Mouse (Mus musculus): ENCODE measurements around the gene Gm21915. TPM values are rescaled to one million over a fixed set of nuclear protein-coding genes. Genes with fewer than 3 reads are reported as not detected.

Gm21915 gene
- polyA plus RNA-seq, 1 experiment from 2014 or later, result not detected

DNA sequence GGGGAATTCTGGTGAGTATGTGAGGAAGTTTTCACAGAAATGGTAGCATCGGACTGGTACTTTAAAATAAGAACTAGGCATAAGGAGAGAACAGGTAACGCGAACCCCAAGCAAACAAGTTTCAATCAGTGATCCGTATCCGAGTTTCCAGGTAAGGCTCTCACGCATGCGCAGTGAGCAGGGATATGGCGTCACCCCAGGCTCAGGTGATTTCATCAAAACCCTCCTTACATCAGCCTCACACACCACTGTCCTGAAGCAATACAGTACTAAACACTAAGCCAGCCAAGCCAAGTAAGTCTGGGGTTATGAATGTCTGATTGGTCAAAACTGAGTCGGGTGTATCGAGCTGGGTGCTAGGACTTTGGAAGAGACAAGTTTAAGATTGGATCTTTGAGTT lies 38.9 kb upstream of the Gm21915 start:
- ATAC-seq, result no peak
- WGBS, result 97% methylated on average over 10 of the region's 10 CpGs
- H3K4me3 ChIP-seq (ENCODE audit: low read depth, low read length), result no peak overlapping the region

DNA sequence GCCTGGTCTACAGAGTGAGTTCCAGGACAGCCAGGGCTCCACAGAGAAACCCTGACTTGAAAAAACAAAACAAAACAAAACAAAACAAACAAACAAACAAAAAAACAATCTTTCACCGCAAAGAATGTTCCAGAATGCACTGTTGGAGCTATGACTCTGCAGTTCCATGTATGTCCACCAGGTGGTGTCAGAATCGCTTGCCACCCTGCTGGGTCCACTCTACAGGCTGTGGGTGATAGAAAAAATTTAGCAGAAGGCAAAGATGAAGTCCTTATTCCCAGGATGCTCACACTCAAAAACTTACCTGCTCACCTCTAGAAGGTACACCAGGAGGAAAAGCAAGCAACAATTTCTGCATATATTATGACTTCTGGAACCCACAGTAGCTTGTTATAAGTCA lies 34.4 kb upstream of the Gm21915 start:
- no peak overlapping the region for H3K4me2 ChIP-seq (ENCODE audit: low read length)
- H3K9ac ChIP-seq (ENCODE audit: low read depth, low read length), result no peak overlapping the region
- H3K36me3 ChIP-seq (ENCODE audit: control insufficient read depth, insufficient read depth, low read length), result no peaks in the 10 kb centered on the region
- ATAC-seq, result no peak
- no peak overlapping the region for H3K4me3 ChIP-seq (ENCODE audit: low read depth, low read length)
- no peaks in the 10 kb centered on the region for H3K27me3 ChIP-seq (ENCODE audit: control insufficient read depth, insufficient read depth, low read depth, low read length)
- WGBS, result 14% methylated on average over 2 of the region's 2 CpGs
- H3K9me3 ChIP-seq (replicated peaks; ENCODE audit: control insufficient read depth, low read length, poor library complexity, severe bottlenecking), result no peaks in the 10 kb centered on the region
- H3K4me1 ChIP-seq (ENCODE audit: control insufficient read depth, insufficient read depth, low read length), result peaks cover 17% of the 10 kb centered on the region
- H3K27ac ChIP-seq (ENCODE audit: low read length), result no peak overlapping the region

More for the DNA sequence above, 38.9 kb upstream of the Gm21915 start:
- H3K4me2 ChIP-seq (ENCODE audit: low read length), result no peak overlapping the region
- no peak overlapping the region for H3K9ac ChIP-seq (ENCODE audit: low read depth, low read length)
- H3K4me1 ChIP-seq (ENCODE audit: control insufficient read depth, insufficient read depth, low read length), result peaks cover 8% of the 10 kb centered on the region
- H3K36me3 ChIP-seq (ENCODE audit: control insufficient read depth, insufficient read depth, low read length), result no peaks in the 10 kb centered on the region
- H3K9me3 ChIP-seq (replicated peaks; ENCODE audit: control insufficient read depth, low read length, poor library complexity, severe bottlenecking), result no peaks in the 10 kb centered on the region
- H3K27me3 ChIP-seq (ENCODE audit: control insufficient read depth, insufficient read depth, low read depth, low read length), result no peaks in the 10 kb centered on the region
- no peak overlapping the region for H3K27ac ChIP-seq (ENCODE audit: low read length)

DNA sequence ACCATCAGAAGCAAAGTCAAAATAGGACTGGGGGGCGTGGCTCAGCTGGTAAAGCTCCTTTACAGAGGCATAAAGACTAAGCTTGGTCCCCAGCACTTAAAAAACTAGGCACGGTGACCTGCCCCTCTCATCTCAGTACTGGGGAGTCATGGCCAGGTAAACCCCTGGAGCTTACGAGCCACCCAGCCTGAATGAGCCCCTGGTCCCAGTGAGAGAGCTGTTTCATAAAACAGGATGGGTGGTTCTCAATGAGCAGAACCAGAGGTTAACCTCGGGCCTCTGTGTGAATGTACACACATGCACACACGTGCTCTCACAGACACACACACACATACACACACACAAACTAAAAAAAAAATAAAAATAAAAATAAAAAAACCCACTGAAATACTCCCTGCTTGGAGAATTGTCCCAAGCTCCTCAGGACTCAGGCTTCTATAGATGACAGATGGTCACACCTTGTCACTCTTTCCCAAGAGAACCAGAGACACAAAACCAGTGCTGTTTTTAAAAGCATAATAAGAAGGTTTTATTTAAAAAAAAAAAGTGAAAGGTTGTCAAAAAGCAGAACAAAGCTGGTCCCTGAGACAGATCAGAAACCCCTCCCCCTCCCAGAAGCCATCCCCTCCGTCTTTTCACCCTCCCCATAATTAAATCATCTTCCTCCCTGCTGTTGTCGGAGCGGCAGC lies 32.6 kb upstream of the Gm21915 start:
- Histone ChIP-seq H3K4me3 (ENCODE audit: low read depth, low read length) (peak overlapping the region; percentile 38), H3K36me3 (ENCODE audit: control insufficient read depth, insufficient read depth, low read length) (no peaks in the 10 kb centered on the region), H3K27ac (ENCODE audit: low read length) (peak overlapping the region; percentile 85), H3K27me3 (ENCODE audit: control insufficient read depth, insufficient read depth, low read depth, low read length) (no peaks in the 10 kb centered on the region), H3K9me3 (replicated peaks; ENCODE audit: control insufficient read depth, low read length, poor library complexity, severe bottlenecking) (no peaks in the 10 kb centered on the region), H3K4me2 (ENCODE audit: low read length) (peak overlapping the region; percentile 71), H3K4me1 (ENCODE audit: control insufficient read depth, insufficient read depth, low read length) (peaks cover 26% of the 10 kb centered on the region), H3K9ac (ENCODE audit: low read depth, low read length) (peak overlapping the region; percentile 66)
- WGBS, result 23% methylated on average over 8 of the region's 8 CpGs
- peak; percentile 36 for ATAC-seq

DNA sequence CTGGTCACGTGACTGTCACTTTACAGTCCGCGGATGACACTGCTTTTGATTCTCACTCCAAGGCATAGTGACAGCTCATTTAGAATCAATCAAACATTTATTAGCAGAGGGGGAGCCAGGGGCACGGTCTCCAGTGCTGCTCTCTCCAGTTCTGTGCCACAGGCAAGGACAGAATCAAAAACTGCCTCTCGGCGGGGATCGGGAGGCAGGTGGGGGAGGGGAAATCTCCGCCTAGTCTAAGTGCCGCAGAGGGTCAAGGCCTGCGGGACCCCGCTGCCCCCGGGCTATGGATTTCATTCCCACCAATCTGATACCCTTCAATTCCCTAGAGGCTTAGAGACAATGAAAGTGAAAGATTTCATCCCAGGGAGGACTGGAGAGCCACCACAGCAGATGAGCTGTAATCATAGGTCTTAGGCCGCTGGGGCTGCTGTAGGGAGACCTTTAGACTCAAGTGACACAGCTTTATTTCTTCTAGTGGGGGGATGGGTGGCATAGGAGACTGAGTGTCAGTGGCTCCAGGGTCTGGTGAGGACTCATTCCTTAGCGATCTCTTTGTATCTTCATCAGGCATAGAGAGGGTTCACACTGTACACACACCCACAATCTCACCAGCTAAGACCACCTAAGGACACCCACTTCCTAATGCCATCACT lies 31.9 kb upstream of the Gm21915 start:
- Histone ChIP-seq H3K4me2 (ENCODE audit: low read length) (peak overlapping the region; percentile 71), H3K27me3 (ENCODE audit: control insufficient read depth, insufficient read depth, low read depth, low read length) (no peaks in the 10 kb centered on the region), H3K27ac (ENCODE audit: low read length) (peak overlapping the region; percentile 85), H3K4me3 (ENCODE audit: low read depth, low read length) (peak overlapping the region; percentile 38), H3K4me1 (ENCODE audit: control insufficient read depth, insufficient read depth, low read length) (peaks cover 28% of the 10 kb centered on the region), H3K36me3 (ENCODE audit: control insufficient read depth, insufficient read depth, low read length) (no peaks in the 10 kb centered on the region), H3K9ac (ENCODE audit: low read depth, low read length) (peak overlapping the region; percentile 66), H3K9me3 (replicated peaks; ENCODE audit: control insufficient read depth, low read length, poor library complexity, severe bottlenecking) (no peaks in the 10 kb centered on the region)
- peak; percentile 88 for ATAC-seq
- WGBS, result 1% methylated on average over 14 of the region's 14 CpGs

DNA sequence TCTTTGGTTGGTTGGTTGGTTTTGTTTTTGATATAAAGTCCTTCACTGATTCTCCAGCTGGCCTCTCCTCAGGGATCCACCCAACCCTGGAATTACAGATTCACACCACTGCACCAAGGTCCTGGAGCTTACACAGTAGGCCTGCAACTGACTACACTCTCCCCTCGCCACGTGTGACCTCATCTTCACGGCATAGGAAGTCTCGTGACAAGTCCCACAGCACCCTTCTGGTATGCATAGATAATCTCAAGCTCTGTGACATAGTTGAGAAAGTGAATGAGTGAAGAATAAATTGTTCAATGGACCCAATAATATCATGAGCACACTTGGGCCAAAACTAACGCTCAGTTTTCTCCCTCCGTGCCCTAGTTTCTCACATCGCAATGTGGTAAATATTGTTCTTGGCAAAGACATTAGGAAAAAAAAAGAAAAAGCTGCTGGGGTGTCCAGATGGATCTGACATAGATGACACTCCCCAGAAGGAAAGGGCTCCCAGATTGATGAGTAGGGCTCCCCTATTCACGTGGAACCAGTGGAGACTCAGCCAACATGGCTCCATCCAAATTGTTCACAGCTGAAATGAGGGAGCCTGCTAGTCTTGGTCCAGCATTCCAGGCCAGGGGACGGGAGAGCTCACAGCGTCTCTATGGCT lies 30.8 kb upstream of the Gm21915 start:
- 84% methylated on average over 10 of the region's 10 CpGs for WGBS
- Histone ChIP-seq H3K4me2 (ENCODE audit: low read length) (no peak overlapping the region), H3K27me3 (ENCODE audit: control insufficient read depth, insufficient read depth, low read depth, low read length) (no peaks in the 10 kb centered on the region), H3K9ac (ENCODE audit: low read depth, low read length) (no peak overlapping the region), H3K4me3 (ENCODE audit: low read depth, low read length) (no peak overlapping the region), H3K9me3 (replicated peaks; ENCODE audit: control insufficient read depth, low read length, poor library complexity, severe bottlenecking) (no peaks in the 10 kb centered on the region), H3K27ac (ENCODE audit: low read length) (no peak overlapping the region), H3K4me1 (ENCODE audit: control insufficient read depth, insufficient read depth, low read length) (peaks cover 28% of the 10 kb centered on the region), H3K36me3 (ENCODE audit: control insufficient read depth, insufficient read depth, low read length) (no peaks in the 10 kb centered on the region)
- no peak for ATAC-seq

DNA sequence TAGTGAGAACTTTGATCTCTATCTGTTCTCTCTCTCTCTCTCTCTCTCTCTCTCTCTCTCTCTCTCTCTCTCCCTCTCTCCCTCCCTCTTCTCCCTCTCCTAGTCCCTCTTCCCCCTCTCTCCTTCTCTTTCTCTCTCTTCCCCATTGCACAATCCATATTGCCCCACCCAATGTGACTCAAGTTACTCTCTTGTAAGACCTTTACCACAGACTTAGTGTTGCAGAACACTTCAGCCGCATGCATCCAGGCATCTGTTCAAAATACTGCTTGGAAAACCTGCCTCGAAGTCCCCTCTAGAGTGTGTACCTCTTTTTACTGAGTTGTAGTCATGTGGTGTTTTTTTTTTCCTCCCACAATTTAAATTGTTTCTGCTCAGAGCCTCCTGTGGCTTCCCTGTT lies 29.1 kb upstream of the Gm21915 start:
- Histone ChIP-seq H3K4me2 (ENCODE audit: low read length) (no peak overlapping the region), H3K9ac (ENCODE audit: low read depth, low read length) (no peak overlapping the region), H3K9me3 (replicated peaks; ENCODE audit: control insufficient read depth, low read length, poor library complexity, severe bottlenecking) (no peaks in the 10 kb centered on the region), H3K27me3 (ENCODE audit: control insufficient read depth, insufficient read depth, low read depth, low read length) (no peaks in the 10 kb centered on the region), H3K4me1 (ENCODE audit: control insufficient read depth, insufficient read depth, low read length) (peaks cover 28% of the 10 kb centered on the region), H3K27ac (ENCODE audit: low read length) (no peak overlapping the region), H3K4me3 (ENCODE audit: low read depth, low read length) (no peak overlapping the region), H3K36me3 (ENCODE audit: control insufficient read depth, insufficient read depth, low read length) (no peaks in the 10 kb centered on the region)
- WGBS, result 76% methylated on average over 2 of the region's 2 CpGs
- ATAC-seq, result no peak

DNA sequence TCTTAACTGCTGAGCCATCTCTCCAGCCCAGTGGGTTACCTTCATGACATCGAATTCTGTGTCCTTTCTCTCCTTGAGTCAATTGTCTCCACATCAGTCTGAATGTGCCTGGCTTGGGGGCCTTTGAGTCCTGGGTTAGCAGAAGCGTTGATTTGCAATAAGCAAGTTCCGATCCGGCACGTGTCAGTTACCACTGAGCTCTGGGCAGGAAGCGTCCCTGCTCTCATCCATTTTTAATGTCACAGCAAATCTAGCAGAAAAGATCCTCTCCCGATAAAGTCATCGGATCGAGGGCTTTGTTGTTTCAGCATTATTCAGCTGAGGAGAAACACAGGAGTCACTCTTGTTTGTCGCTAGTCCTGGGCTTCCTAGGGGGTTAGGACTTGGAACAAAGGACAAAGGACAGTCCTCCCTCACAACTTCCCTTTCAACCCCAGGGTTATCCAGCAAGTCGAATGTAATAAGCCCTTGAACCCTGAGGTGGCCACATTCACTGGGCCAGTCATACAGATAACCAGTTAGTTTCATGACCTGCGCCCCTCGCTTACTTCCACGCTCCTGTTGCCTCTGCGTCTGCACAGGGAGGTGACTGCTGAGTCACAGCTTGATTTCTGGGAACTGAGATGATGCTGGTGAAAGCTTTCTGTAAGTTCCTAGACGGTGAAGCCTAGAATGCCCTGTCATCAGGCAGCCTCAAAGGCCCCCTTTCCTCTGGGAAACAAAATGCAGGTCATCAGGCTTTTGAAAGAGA lies 27.8 kb upstream of the Gm21915 start:
- ATAC-seq, result no peak

DNA sequence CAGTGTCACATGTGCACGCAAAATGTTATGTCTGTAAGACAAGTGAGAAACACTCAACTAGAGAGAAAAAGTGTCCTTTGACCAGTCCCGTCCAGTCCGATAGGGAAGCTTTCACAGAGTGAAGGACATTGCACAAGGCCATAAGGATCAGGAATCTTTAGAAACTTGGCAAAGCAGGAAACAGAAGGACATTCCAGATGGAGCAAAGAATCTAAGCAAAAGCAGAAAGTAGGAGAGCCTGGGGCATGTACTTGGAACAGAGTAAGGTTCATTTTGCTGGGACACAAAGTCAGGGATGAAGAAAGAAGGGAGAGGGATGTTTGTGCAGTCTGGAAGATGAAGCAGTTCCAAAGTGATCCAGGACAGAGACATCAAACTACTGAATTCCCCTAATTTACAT lies 21.0 kb upstream of the Gm21915 start:
- H3K27ac ChIP-seq (ENCODE audit: low read length), result no peak overlapping the region
- H3K9ac ChIP-seq (ENCODE audit: low read depth, low read length), result no peak overlapping the region
- 97% methylated on average over 3 of the region's 3 CpGs for whole genome bisulfite sequencing
- no peak overlapping the region for H3K4me3 ChIP-seq (ENCODE audit: low read depth, low read length)
- no peaks in the 10 kb centered on the region for H3K36me3 ChIP-seq (ENCODE audit: control insufficient read depth, insufficient read depth, low read length)
- no peak overlapping the region for H3K4me2 ChIP-seq (ENCODE audit: low read length)
- no peak for ATAC-seq
- H3K4me1 ChIP-seq (ENCODE audit: control insufficient read depth, insufficient read depth, low read length), result no peaks in the 10 kb centered on the region
- H3K9me3 ChIP-seq (replicated peaks; ENCODE audit: control insufficient read depth, low read length, poor library complexity, severe bottlenecking), result no peaks in the 10 kb centered on the region
- H3K27me3 ChIP-seq (ENCODE audit: control insufficient read depth, insufficient read depth, low read depth, low read length), result no peaks in the 10 kb centered on the region

More for the DNA sequence above, 27.8 kb upstream of the Gm21915 start:
- 7% methylated on average over 16 of the region's 16 CpGs for WGBS
- Histone ChIP-seq H3K9ac (ENCODE audit: low read depth, low read length) (peak overlapping the region; percentile 25; the same call in 1 of the 2 replicates), H3K36me3 (ENCODE audit: control insufficient read depth, insufficient read depth, low read length) (no peaks in the 10 kb centered on the region), H3K4me1 (ENCODE audit: control insufficient read depth, insufficient read depth, low read length) (peaks cover 23% of the 10 kb centered on the region), H3K4me2 (ENCODE audit: low read length) (no peak overlapping the region), H3K4me3 (ENCODE audit: low read depth, low read length) (no peak overlapping the region), H3K27ac (ENCODE audit: low read length) (peak overlapping the region; percentile 23), H3K9me3 (replicated peaks; ENCODE audit: control insufficient read depth, low read length, poor library complexity, severe bottlenecking) (no peaks in the 10 kb centered on the region), H3K27me3 (ENCODE audit: control insufficient read depth, insufficient read depth, low read depth, low read length) (no peaks in the 10 kb centered on the region)
